Mouse (Mus musculus) left cerebral cortex, adult 2 months (tissue): ENCODE measurements around the gene Setd3. TPM values are rescaled to one million over a fixed set of nuclear protein-coding genes. Genes with fewer than 3 reads are reported as not detected.

ENCODE experiments used
- DNase-seq, 2 experiments: peaks; one replicate each; pipeline ENCODE4 v3.0.0; 2021 to 2022; ENCODE audit warnings: low spot score in 2 of 2, mixed read lengths in 1 of 2; ENCODE audit errors: extremely low spot score in 1 of 2
- H3K27ac ChIP-seq: fragments of 200-600 bp; 2 replicates; pipeline ENCODE4 v1.8.1; 2022
- H3K4me3 ChIP-seq: fragments of 200-600 bp; 2 replicates; pipeline ENCODE4 v1.8.1; 2022
- CTCF ChIP-seq: fragments of 200-600 bp; IDR thresholded peaks from 2 replicates; pipeline ENCODE4 v1.8.1; 2022; ENCODE audit warnings: antibody characterized with exemption, mild to moderate bottlenecking, moderate library complexity
- intact Hi-C: fragments of 180-260 bp; cut with DNase I; formaldehyde crosslinking; loops from one replicate; pipeline ENCODE4 v1.15.1; 2025
- total RNA-seq, 2 experiments: library from RNA; stranded (reverse); gene quantifications; 2 replicates each; pipeline ENCODE4 v1.2.3; 2021

Setd3 gene
- total RNA-seq, 2 experiments from 2014 or later = 167 to 185 TPM

DNA sequence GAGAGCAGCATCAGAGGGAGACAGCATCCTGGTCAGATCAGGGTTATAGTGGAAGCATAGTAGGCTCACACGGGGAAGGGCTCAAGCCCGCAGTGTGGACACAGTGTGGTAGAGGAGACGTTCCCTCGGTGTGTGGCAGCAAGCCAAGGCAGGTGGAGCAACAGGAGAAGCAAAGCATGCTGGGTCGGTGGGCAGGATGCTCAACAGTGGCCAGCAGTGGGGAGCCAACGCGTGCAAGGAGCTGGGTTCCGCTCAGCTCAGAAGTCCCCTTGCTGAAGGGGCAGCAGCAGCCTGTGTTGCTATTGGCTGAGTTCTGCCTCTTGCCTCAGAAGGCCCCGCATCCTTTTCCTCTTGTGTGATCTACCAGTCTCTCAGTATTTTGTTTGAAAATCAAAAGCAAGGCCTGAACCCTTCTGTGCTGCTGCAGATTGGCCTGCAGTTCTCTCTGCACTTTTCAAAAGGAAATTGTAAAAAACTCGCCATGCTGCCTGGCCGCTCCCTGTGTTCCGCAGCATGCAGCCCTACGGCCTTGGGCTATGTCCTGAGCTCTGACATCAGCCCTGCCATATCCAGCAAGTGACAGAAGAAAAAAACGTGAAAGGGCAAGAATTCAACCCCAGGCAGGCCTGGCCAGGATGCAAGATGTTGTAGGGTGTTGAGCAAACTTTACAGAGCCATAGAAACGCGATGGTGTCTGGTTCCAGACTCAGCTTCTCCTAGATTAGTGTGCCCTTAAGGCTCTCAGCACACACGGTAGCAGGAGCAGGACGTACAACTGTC is 80.7 kb downstream of the Setd3 start:
- intact Hi-C loops = no loop called here
- no peak for TF ChIP-seq CTCF
- Histone ChIP-seq H3K27ac (no peak overlapping the region), H3K4me3 (no peak overlapping the region)
- no peak for DNase-seq

DNA sequence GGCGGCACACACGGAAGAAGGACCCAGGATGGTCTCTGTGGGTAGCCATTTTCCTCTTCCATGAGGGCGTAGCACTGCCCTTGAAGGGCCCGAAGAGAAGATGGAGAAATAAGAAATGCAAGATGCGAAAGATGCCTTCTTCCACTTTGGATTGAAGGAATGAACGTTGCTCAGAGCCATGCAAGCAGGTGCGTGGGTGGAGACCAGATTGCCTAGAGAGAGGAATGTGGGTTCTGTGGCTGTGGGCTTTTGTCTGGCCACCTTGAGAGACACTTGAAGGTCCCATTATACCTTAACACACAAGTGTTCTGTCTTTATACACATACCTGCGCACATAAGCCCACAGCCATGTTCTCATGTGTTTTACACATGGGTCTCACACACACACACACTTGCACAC is 81.5 kb downstream of the Setd3 start:
- no peak for DNase-seq
- TF ChIP-seq CTCF = no peak
- Histone ChIP-seq H3K4me3 (no peak overlapping the region), H3K27ac (no peak overlapping the region)
- intact Hi-C loops = loop anchor here (2.0 kb wide), 1 partner anchor 23 kb away; no protein-coding TSS in a partner anchor

DNA sequence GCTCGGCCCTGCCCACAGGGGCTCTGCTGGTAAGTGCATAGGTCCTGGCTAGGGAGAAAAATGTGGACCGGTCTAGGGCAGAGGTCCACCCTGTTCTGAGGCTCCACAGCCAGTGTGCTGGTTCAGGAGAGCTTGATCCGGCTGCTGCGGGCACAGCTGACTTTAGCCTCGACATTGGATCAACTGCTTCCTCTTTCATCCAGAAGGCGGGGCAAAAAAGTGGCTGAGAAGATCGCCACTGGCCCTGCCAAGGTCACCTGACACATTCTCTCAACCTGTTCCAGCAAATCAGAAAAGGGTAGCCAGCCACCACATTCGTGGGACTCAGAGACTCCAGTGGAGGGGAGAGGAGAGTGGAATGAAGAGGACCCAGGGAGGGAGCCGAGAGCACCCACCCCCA is 90.9 kb downstream of the Setd3 start:
- no peak for TF ChIP-seq CTCF
- DNase-seq = no peak
- intact Hi-C loops = no loop called here
- no peak overlapping the region for H3K4me3 ChIP-seq
- no peak overlapping the region for H3K27ac ChIP-seq

DNA sequence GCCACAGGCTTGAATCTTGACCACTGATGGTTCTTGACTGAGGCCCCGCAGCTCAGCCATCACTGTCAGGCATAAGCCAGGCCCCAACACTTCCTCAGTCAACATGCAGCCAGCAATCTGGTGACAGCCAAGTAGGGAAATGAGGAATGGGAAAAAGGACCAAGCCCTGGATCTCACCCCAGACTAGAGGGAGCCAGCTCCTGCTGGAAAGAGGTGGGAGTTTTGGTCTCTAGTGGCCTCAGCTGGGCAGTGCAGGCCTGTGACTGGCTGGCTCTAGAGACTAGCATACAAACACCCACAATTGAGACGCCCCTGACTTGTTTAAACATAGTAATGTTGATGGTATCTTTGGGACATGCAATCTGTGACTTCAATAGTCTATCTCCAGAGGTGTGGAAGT is 91.6 kb downstream of the Setd3 start:
- intact Hi-C loops = no loop called here
- no peak for DNase-seq
- H3K4me3 ChIP-seq = no peak overlapping the region
- no peak overlapping the region for H3K27ac ChIP-seq
- peak; percentile 36 for TF ChIP-seq CTCF

DNA sequence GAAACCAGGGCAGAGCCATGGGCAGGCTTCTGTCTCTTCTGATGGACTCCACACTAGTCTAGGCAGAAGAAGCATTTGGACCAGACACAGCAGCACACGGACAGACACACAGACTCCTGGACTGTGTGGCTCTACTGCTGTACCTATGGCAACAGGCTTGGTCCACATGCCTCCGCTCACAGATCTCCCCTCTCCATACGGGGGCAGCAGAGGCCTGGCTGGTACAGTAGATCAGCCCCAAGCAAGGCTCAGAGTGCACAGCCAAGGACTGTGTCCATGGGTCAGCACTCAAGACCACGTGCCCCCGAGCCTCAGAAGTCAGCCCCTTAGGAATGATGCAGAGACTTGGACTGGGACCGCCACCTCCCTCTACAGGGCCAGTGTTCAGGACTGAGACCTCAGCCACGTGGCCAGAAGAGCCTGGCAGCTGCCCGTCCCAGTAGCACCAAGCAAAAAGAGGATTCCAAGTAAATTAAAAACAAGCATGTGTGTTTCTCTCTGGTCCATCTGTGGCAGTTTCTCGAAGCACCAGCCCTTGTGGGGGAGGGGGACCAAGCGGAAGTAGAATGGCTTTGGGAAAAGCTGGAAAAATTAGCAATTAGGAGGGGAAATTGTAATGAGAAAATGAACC is 100.9 kb downstream of the Setd3 start:
- Histone ChIP-seq H3K27ac (no peak overlapping the region), H3K4me3 (no peak overlapping the region)
- DNase-seq = no peak
- intact Hi-C loops = no loop called here
- peak; percentile 30 for TF ChIP-seq CTCF

DNA sequence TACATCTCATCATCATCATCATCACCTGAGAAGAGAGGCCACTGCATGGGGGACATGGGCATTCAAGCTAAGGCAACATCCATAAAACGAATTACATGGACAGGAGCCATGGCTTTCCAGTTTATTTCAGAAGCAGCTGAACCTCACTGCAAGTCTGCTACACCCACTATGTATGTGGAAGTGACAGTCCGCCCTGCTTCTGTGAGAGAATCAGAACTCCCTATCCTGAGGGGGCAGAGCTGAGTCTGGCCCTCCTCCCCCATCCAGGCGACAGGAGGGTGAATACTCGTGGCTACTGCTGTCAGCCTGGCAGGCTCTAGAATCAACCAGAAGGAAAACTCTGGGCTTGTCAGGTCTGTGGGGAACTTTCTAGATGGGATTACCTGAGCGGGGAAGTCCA is 106.2 kb downstream of the Setd3 start:
- no peak overlapping the region for H3K27ac ChIP-seq
- DNase-seq = no peak
- intact Hi-C loops = no loop called here
- no peak; the same call in 1 of the 2 replicates for TF ChIP-seq CTCF
- H3K4me3 ChIP-seq = no peak overlapping the region

DNA sequence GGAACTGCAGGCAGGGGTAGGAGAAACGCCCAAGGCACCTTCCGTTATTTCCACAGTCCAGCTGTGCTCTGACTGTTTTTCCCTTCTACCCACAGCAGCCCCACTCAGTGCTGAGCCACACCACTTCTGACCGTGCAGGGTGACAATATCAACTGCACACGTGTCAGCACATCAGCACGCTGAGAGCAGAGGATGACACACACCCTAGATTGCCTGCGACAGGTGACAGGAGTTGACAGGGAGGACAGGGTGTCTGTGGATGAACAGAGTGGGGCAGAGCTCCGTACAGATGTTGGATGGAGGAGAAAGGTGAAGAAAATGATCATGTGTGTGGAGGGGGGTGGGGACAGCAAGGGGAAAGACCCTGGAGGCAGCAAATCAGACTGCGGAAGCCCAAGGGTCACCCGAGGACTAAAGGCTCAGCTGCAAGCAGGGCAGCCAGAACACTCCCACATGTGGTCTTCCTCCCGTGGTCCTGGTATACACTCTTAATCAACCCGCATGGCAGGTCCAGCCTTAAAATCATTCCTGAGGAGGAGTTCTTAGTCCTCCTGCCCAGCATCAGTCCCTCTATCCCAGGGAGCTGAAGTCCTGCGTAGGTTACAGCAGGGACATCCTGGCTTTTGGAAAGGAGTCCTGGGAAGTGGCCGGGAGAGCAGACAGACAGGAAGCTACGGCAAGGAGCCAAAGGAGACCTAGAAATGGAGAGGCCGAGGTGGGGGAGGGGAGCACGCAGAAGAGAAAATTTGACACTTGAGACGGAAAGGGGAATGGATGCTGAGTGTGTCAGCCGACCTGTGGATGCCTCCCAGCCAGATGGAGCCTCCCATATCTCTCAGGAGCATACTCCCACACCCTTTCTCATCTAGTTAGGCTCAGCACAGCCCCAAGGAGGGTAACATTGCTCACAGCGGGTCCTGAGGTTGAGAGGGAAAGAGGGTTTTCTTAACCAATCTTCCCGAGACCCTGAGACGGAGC is 108.1 kb downstream of the Setd3 start:
- no peak for DNase-seq
- Histone ChIP-seq H3K4me3 (no peak overlapping the region), H3K27ac (no peak overlapping the region)
- TF ChIP-seq CTCF = no peak
- intact Hi-C loops = no loop called here

DNA sequence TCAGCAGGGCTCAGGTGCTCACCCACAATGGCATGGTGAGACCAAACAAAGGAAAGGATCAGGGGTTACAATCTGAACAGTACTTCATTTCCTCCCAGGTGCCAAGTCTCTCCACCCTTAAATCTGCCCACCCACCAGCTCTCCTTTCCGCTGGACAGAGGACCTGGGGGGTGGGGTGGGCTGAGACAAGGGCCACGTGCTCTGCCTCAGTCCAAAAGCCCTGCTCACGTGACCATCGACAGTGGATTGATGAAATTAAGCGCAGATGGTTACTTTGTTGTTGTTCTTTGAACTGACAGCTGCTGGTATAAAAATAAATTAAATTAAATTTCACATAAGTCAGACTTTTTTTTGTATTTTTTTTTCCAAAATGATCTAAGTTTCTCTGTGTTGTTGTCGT is 109.6 kb downstream of the Setd3 start:
- Histone ChIP-seq H3K4me3 (no peak overlapping the region), H3K27ac (no peak overlapping the region)
- no peak for DNase-seq
- intact Hi-C loops = no loop called here
- no peak for TF ChIP-seq CTCF

DNA sequence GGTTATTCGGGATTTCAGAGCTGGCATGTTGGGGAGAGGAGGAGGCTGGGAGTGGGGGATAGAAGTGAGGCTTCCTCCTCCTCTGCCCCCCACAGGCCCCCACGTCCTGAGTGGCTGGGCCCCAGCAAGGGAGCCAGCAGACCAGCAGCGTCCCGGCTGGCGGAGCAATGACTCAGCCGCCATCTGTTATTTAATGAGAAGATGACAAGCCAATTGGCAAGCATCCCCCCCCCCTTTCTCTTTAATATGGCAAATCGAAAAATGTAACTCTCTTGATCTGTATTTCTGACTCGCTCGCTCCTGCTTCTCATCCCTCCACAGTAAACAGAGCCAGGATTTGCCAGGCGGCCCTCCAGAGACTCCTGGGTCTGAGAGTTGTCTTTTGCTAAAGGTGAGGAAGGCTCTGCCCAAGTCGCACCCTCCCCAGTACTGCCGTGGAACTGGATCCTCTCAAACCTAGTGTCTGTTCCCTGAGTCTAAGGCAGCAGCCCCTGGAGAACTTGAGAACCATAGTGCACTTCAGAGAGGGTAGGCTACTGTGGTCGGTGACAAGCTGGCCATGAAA is 111.2 kb downstream of the Setd3 start:
- Histone ChIP-seq H3K27ac (no peak overlapping the region), H3K4me3 (no peak overlapping the region)
- intact Hi-C loops = no loop called here
- peak in 1 of 2 experiments; percentile 33 for DNase-seq
- TF ChIP-seq CTCF = no peak

DNA sequence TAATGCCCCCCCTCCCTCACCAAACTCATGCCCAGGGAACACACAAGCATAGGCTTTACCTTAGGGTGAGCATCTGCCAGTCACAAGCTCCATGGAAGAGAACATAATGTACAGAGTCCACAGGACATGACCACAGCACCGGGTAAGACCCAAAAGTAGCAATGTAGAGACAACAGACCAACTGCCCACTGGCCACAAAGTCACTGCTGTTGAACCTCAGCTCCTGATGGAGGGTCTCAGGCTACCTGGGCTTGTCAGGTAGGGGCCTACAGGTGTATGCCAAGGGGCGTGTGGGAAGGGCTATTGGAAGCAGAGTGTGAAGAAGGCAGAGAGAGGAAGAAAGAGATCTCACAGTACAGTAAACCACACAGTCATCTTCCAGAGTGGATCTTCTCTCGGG is 111.9 kb downstream of the Setd3 start:
- Histone ChIP-seq H3K27ac (no peak overlapping the region), H3K4me3 (no peak overlapping the region)
- intact Hi-C loops = no loop called here
- no peak for DNase-seq
- TF ChIP-seq CTCF = no peak

DNA sequence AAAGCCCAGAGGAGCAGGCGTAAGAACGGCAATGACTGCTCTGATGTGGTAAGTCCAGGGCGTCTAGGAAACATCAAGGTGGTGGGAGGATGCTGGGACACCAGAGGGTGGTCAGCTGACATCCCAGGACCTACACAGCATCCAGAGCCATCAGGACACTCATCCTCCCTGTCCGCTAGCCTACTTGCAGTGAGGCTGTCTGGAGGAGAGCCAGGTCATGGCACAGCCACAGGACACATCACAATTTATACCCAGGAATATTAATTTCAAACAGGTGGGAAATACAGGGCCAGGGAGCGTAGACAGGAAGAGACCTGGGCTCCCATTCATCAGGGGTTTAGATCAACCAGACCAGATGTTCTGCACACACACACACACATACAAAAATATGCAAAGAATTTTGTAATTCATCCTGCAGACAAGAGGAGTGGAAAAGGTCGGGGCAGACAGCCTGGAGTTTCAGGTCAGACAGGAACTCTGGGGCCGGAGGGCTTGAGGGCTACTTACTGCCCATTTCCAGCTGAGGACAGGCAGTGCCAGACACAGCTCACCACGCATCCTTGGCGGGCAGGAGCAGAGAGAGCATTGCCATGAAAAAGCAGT is 114.6 kb downstream of the Setd3 start:
- intact Hi-C loops = no loop called here
- Histone ChIP-seq H3K4me3 (no peak overlapping the region), H3K27ac (no peak overlapping the region)
- no peak for TF ChIP-seq CTCF
- DNase-seq = no peak
